Mouse (Mus musculus): ENCODE measurements at regions not wholly inside any gene's neighbourhood (a gene's known extent, or its start where the extent isn't known, plus 50 kb on each side); places are given as distances from the start of the nearest gene placed in this dataset.
"Not testable (repeated sequence)": the region's sequence is repeated elsewhere in the genome, so short reads cannot be mapped to it uniquely, and the experiment has no call there.

- Histone ChIP-seq H3K4me2 (ENCODE audit: low read depth, low read length) (no peak overlapping the region), H3K9me3 (ENCODE audit: control insufficient read depth, low read length) (no peaks in the 10 kb centered on the region), H3K36me3 (ENCODE audit: control insufficient read depth, insufficient read depth, low read length) (no peaks in the 10 kb centered on the region), H3K4me3 (ENCODE audit: low read depth, low read length) (no peak overlapping the region), H3K27ac (replicated peaks; ENCODE audit: low read depth, low read length) (no peak overlapping the region), H3K9ac (ENCODE audit: low read depth, low read length) (no peak overlapping the region), H3K4me1 (ENCODE audit: control insufficient read depth, insufficient read depth, low read length) (no peaks in the 10 kb centered on the region), H3K27me3 (replicated peaks; ENCODE audit: control insufficient read depth, insufficient read depth, low read length) (no peaks in the 10 kb centered on the region)
- ATAC-seq (ENCODE audit: low read depth) (no peak), DNase-seq (ENCODE audit: low spot score) (peak; percentile 51)
- 61% methylated on average over 3 of the region's 3 CpGs for WGBS
Measured at GRCm38 (mm10) chr5:59996698-59997097, 1811.9 kb upstream of the G6pd2 start.

GRCm38 (mm10) chr5:60042603-60043175 is 1765.9 kb upstream of the G6pd2 start:
- H3K4me3 ChIP-seq (ENCODE audit: low read depth, low read length); H3K4me1 ChIP-seq (ENCODE audit: control insufficient read depth, insufficient read depth, low read length); H3K9me3 ChIP-seq (ENCODE audit: control insufficient read depth, low read length); H3K27me3 ChIP-seq (replicated peaks; ENCODE audit: control insufficient read depth, insufficient read depth, low read length); H3K4me2 ChIP-seq (ENCODE audit: low read depth, low read length); H3K9ac ChIP-seq (ENCODE audit: low read depth, low read length); H3K36me3 ChIP-seq (ENCODE audit: control insufficient read depth, insufficient read depth, low read length); H3K27ac ChIP-seq (replicated peaks; ENCODE audit: low read depth, low read length); DNase-seq (ENCODE audit: low spot score): not testable (repeated sequence)
- ATAC-seq (ENCODE audit: low read depth) = peak; percentile 100
- WGBS = 94% methylated on average over 6 of the region's 7 CpGs

DNA sequence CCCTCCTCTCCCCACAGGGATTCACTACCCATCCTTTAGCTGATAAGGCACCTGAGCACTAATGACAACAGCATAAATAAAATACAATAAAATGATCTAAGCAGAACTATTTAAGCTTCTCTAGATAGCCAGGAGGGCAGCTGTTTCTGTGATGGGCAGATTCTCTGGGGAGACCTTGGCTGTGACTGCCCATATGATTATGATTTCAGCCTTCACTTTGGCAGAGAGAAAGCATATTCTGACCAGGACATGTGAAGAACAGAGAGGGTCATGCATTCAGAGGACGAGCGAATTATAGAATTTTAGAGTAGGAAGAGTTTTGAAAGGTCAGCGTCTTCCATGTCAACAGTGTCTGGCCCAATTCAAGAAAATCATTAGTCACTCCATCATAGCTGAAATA is 1759.6 kb upstream of the G6pd2 start:
- ATAC-seq (ENCODE audit: low read depth) (no peak), DNase-seq (ENCODE audit: low spot score) (no peak)
- Histone ChIP-seq H3K4me2 (ENCODE audit: low read depth, low read length) (no peak overlapping the region), H3K27ac (replicated peaks; ENCODE audit: low read depth, low read length) (no peak overlapping the region), H3K36me3 (ENCODE audit: control insufficient read depth, insufficient read depth, low read length) (no peaks in the 10 kb centered on the region), H3K4me3 (ENCODE audit: low read depth, low read length) (no peak overlapping the region), H3K9me3 (ENCODE audit: control insufficient read depth, low read length) (no peaks in the 10 kb centered on the region), H3K4me1 (ENCODE audit: control insufficient read depth, insufficient read depth, low read length) (no peaks in the 10 kb centered on the region), H3K27me3 (replicated peaks; ENCODE audit: control insufficient read depth, insufficient read depth, low read length) (no peaks in the 10 kb centered on the region), H3K9ac (ENCODE audit: low read depth, low read length) (no peak overlapping the region)
- 72% methylated on average over 3 of the region's 3 CpGs for WGBS

DNA sequence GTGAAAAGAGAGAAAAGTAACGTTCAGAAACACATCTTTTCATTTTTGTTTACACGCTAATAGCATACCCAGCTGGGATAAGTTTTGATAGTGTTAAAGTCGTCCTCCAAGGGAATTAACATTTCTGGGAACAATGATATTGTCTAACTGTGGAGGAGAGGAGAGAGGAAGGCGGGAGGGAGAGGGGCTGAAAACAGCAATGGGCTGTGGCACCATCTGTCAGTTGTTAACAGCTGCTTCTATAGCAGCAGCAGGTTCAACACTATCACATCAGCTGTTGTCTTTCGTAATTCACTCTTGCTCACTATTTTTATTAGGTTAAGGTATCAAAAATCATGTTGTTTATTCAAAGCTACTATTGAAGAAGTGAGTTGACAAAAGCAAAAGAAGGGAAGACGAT is 1747.4 kb upstream of the G6pd2 start:
- WGBS = 58% methylated on average over 6 of the region's 6 CpGs
- Histone ChIP-seq H3K27me3 (replicated peaks; ENCODE audit: control insufficient read depth, insufficient read depth, low read length) (no peaks in the 10 kb centered on the region), H3K9me3 (ENCODE audit: control insufficient read depth, low read length) (no peaks in the 10 kb centered on the region), H3K9ac (ENCODE audit: low read depth, low read length) (no peak overlapping the region), H3K4me2 (ENCODE audit: low read depth, low read length) (no peak overlapping the region), H3K27ac (replicated peaks; ENCODE audit: low read depth, low read length) (no peak overlapping the region), H3K36me3 (ENCODE audit: control insufficient read depth, insufficient read depth, low read length) (no peaks in the 10 kb centered on the region), H3K4me1 (ENCODE audit: control insufficient read depth, insufficient read depth, low read length) (no peaks in the 10 kb centered on the region), H3K4me3 (ENCODE audit: low read depth, low read length) (no peak overlapping the region)
- no peak for ATAC-seq (ENCODE audit: low read depth)
- DNase-seq (ENCODE audit: low spot score) = peak; percentile 32
